Mouse (Mus musculus) gastrocnemius, adult 8-10 months (tissue): Measurements from ENCODE around the gene 2310046K23Rik. TPM values are rescaled to one million over a fixed set of nuclear protein-coding genes. Genes with fewer than 3 reads are reported as not detected.
"Not testable (repeated sequence)": the region's sequence is repeated elsewhere in the genome, so short reads cannot be mapped to it uniquely, and the experiment has no call there.

ENCODE experiments used
- DNase-seq, 2 experiments: peaks; one replicate each; pipeline ENCODE4 v3.0.0; 2022; ENCODE audit warnings: low spot score in 2 of 2
- total RNA-seq, 4 experiments: library from RNA; stranded (reverse); gene quantifications; 2 replicates each; pipeline ENCODE4 v1.2.4; 2022

The 2310046K23Rik gene
- total RNA-seq, result not detected

GRCm38 (mm10) chr3:92534411-92534810, at the start of gene 2310046K23Rik:
2310046K23Rik (minus strand) TSS chr3:92534511.
- DNase-seq, result no peak

GRCm38 (mm10) chr3:92583164-92583826, 49.0 kb upstream of the 2310046K23Rik start:
- DNase-seq, result no peak

DNA sequence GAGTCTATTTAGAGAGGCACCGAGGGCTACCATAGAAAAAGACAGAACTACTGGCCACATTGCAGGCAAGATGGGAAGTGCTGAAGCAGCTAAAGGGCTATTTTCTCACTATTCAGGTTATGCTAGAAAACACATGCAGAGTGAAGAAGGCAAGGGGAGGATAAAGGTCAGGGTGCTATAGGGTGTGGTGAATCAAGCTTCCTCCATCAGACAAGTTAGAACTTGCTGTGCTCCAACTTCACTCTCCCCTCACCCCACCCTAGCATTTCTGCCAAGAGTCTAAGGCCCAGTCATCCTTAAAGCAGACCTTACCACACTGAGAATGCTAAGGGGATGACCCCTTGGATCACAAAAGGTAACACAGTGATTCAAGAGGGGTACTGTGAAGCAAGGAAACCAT, 45.2 kb upstream of the 2310046K23Rik start:
- DNase-seq, result no peak

DNA sequence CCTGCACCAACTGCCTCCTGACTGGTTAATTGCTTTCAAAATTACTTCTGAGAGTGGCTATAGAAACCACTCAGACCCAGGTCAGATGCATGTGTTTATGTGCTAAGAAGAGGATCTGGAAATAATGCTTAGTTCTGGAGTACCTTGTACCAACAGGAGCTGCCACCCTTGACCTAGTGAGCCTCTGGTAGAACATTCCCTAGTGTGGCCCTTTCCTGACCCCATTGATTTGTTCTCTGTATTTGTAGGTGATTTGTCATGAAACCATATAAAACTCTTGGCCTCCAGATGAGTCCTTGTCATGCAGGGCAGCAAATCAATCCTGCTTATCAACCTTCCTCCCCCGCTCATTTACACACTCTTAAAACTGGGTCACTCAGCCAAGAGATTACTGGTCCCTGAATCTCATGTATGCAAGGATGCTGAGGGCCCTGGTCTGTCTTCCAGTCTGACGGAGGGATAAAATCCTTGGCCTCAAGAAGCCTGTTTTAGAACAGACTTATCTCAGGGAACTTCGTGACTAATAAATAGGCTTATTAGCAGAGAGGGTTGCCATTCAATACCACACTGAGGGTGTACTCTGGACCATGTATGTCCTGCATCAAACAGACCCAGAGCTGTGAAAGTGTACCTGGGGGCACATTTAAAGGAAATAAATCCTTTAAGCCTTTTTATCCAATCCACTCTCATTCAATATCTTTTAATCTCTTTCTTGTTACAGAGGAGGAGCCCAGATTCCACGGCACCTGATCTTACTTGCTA, 44.5 kb upstream of the 2310046K23Rik start:
- DNase-seq, result no peak

DNA sequence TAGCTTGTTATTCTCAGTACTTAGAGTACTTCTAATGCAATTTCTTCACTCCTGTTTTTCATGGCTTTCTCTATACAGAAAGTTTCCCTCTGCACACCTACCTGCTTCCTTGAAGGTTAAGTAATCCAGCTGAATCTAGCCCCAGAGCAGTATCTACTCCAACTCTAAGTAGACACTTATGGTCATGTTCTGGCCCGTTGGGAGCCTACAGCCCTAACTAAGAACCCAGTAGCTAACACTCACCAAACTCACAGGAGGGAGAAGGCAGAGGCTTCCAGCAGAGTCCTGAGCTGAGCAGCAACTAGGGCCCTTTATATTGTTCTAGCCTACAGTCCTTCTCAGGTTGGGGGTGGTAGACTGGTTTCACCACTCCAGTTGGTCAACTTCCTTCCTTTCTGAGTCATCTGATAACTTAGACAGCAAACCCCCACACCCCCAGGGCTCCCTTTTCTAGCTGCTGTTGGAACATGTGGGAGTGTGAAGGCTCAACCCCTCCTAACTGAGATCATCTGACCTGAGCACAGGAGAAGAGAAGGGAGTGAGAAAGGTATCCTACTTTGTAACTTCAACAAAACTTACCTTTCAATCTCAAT, 39.2 kb upstream of the 2310046K23Rik start, which contains the start of gene Ivl:
Gene Ivl (minus strand): TSS at position 287 of the 593 bp plus-strand sequence.
- DNase-seq, result no peak

DNA sequence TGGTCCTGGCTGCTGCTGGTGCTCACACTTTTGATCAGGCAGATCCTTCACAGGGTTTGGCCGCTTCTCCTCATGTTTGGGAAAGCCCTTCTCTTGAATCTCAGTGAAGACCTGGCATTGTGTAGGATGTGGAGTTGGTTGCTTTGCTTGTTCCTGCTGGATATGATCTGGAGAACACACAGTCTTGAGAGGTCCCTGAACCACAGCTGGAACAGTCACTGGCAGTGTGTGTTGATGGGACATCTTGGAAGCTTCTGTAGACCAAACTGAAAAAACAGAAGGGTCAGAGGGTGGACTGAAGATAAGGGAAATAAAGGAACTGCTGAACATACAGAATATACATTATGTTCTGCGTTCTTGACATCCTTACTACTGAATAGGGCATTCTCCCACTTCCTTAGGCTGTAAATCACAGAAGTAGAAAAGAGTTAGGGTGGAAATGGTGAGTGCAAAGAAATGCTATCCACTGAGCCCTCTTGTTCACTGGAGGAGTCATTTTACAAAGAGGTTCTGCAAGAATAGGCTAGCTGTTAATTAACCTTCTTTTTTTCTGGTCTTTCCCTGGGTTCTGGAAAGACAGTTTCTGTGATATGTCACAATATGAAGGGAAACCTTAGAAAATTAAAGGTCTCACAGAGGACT, 38.3 kb upstream of the 2310046K23Rik start:
- no peak for DNase-seq

GRCm38 (mm10) chr3:92568752-92569151, 34.4 kb upstream of the 2310046K23Rik start:
- DNase-seq, result no peak

DNA sequence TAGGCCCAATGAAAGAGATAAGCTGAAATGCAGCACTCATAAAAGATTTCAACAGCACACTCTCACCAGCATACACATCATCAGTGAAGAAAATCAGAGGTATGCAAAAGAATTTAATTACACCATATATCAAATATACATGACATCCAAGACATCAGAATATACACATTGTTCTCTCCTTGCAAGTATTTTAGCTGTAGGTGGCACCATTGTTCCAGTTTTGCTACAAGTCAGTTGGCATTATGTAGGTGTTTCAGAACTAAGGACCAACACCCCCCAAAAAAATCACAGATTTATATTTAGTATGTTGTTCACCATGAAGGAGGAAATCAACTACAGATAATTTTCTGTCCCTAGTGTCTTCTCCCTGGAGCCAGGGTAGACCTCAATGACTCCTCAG, 31.1 kb upstream of the 2310046K23Rik start:
- DNase-seq, result no peak

GRCm38 (mm10) chr3:92512325-92512724, 22.0 kb downstream of the 2310046K23Rik start:
- DNase-seq, result no peak

DNA sequence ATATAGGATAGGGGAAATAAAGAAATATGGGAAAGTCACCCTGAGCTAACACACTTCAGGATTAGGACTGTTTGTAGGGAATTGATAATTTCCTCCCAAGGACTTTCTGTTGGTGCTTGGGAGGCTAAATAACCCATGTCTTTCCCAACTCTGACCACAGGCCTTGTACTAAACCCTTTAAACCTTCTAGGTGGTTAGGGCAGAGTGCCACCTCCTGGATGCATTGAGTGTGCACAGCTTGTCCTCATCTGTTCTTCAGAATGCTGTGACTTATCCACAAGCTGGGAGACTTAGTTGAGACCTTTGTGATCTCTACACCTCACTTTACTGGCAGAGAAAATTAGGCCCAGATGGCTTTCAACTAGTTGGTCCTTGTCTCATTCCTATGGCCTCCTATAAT, 23.5 kb downstream of the 2310046K23Rik start:
- DNase-seq, result no peak

GRCm38 (mm10) chr3:92508185-92508584, 26.1 kb downstream of the 2310046K23Rik start:
- no peak for DNase-seq

DNA sequence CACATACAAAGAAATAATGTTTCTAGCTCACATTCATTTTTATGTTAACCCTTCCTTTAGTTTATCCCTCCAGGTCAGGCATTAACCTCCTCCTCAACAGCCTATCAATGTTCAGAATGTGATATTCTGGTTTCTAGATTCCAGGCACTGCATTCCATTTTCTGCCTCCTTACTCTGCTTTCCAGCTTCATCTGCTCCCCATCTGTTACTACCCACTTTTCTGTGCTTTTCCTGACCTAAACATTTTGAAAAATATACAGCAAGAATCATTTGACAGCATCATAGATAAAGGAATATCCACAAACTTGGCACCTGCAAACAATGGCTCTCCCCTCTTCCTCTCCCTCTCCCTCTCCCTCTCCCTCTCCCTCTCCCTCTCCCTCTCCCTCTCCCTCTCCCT, 30.8 kb downstream of the 2310046K23Rik start:
- DNase-seq, result no peak

- no peak for DNase-seq
These were observed 33.9 kb downstream of the 2310046K23Rik start, which contains the start of gene Sprr4 for GRCm38 (mm10) chr3:92500393-92500792. Sprr4 (minus strand) TSS chr3:92500493.

- not testable (repeated sequence) for DNase-seq
These were observed 44.0 kb downstream of the 2310046K23Rik start for GRCm38 (mm10) chr3:92490262-92490661.

GRCm38 (mm10) chr3:92486307-92486706, 48.0 kb downstream of the 2310046K23Rik start:
- DNase-seq, result no peak

- no peak for DNase-seq
These were observed 48.4 kb downstream of the 2310046K23Rik start, which contains the start of gene Sprr1a for GRCm38 (mm10) chr3:92485863-92486262. Sprr1a (minus strand) TSS chr3:92485895.

Other genes starting within 250 kb of the 2310046K23Rik start
- gene Sprr2a3, start 249.1 kb downstream of the 2310046K23Rik start, total RNA-seq, result not detected
- gene Sprr2b, start 217.9 kb downstream of the 2310046K23Rik start, total RNA-seq, result not detected
- gene Sprr2d, start 195.4 kb downstream of the 2310046K23Rik start, total RNA-seq, result not detected
- gene Sprr2e, start 182.4 kb downstream of the 2310046K23Rik start, total RNA-seq, result not detected
- not detected for gene Sprr2f, start 169.3 kb downstream of the 2310046K23Rik start, total RNA-seq
- gene Sprr2h, start 148.8 kb downstream of the 2310046K23Rik start, total RNA-seq, result not detected
- gene Sprr2i, start 126.5 kb downstream of the 2310046K23Rik start, total RNA-seq, result not detected
- not detected for gene Sprr2j-ps, start 116.4 kb downstream of the 2310046K23Rik start, total RNA-seq
- gene Gm9774, start 105.1 kb downstream of the 2310046K23Rik start, total RNA-seq, result 1 to 10 TPM in 3 of 4 experiments, not detected in 1; 2.7 to 4.8 (median 4.7) TPM
- not detected for gene Sprr2k, start 101.9 kb downstream of the 2310046K23Rik start, total RNA-seq
- not detected for gene Sprr1b, start 95.7 kb downstream of the 2310046K23Rik start, total RNA-seq
- not detected for gene Sprr3, start 75.8 kb downstream of the 2310046K23Rik start, total RNA-seq
- not detected for gene Sprr1a, start 48.6 kb downstream of the 2310046K23Rik start, total RNA-seq
- not detected for gene Sprr4, start 34.0 kb downstream of the 2310046K23Rik start, total RNA-seq
- not detected for gene Ivl, start 39.2 kb upstream of the 2310046K23Rik start, total RNA-seq
- gene Smcp, start 54.5 kb upstream of the 2310046K23Rik start, total RNA-seq, result not detected
- not detected for gene 2210017I01Rik, start 73.0 kb upstream of the 2310046K23Rik start, total RNA-seq
- gene Lce6a, start 87.1 kb upstream of the 2310046K23Rik start, total RNA-seq, result not detected
- gene Lce1a1, start 113.8 kb upstream of the 2310046K23Rik start, total RNA-seq, result not detected
- gene Lce1b, start 122.4 kb upstream of the 2310046K23Rik start, total RNA-seq, result not detected
- not detected for gene Lce1a2, start 135.8 kb upstream of the 2310046K23Rik start, total RNA-seq
- gene Lce1c, start 144.7 kb upstream of the 2310046K23Rik start, total RNA-seq, result not detected
- gene Lce1d, start 152.7 kb upstream of the 2310046K23Rik start, total RNA-seq, result not detected
- gene Lce1e, start 174.6 kb upstream of the 2310046K23Rik start, total RNA-seq, result not detected
- not detected for gene Lce1f, start 185.8 kb upstream of the 2310046K23Rik start, total RNA-seq
- not detected for gene Gm38119, start 204.6 kb upstream of the 2310046K23Rik start, total RNA-seq
- not detected for gene Lce1g, start 217.8 kb upstream of the 2310046K23Rik start, total RNA-seq
- not detected for gene Lce1h, start 230.6 kb upstream of the 2310046K23Rik start, total RNA-seq
- gene Lce1i, start 244.4 kb upstream of the 2310046K23Rik start, total RNA-seq, result not detected